ENCODE assay signal across 30 mouse cellular contexts in genomic region chr5:90077025-90077536, GRCm38 (mm10).
"Had no signal": no experiment of that assay in that cellular context is flagged by ENCODE, and none has a peak within 500 bp of the region (broad histone marks: within the 10 kb centered on the region; RNA-seq: fewer than 3 reads in every experiment).

No protein-coding gene starts in this region.

- H3K27ac ChIP-seq: left cerebral cortex, adult 2 months; limb, embryonic 10.5 days; limb, embryonic 12.5 days; limb, embryonic 13.5 days; limb, embryonic 15.5 days; liver, embryonic 12.5 days; liver, embryonic 13.5 days; liver, embryonic 14.5 days; liver, embryonic 15.5 days; lung, embryonic 15.5 days; macrophage; midbrain, embryonic 10.5 days; midbrain, embryonic 12.5 days; midbrain, embryonic 13.5 days; midbrain, embryonic 15.5 days had no signal

- H3K4me1 ChIP-seq: limb, embryonic 10.5 days; limb, embryonic 12.5 days; limb, embryonic 13.5 days; limb, embryonic 15.5 days; liver, embryonic 12.5 days; liver, embryonic 13.5 days; liver, embryonic 15.5 days; lung, embryonic 15.5 days; megakaryocyte, embryonic 14.5 days; midbrain, embryonic 10.5 days; midbrain, embryonic 12.5 days; midbrain, embryonic 13.5 days; midbrain, embryonic 15.5 days had no signal

- ATAC-seq: liver, embryonic 12.5 days; lung, postnatal 0 days; midbrain, embryonic 13.5 days; midbrain, embryonic 15.5 days; midbrain, embryonic 16.5 days had no signal

- H3K36me3 ChIP-seq: limb, embryonic 10.5 days; limb, embryonic 12.5 days; limb, embryonic 13.5 days; limb, embryonic 15.5 days; liver, embryonic 12.5 days; liver, embryonic 13.5 days; liver, embryonic 15.5 days; lung, embryonic 15.5 days; midbrain, embryonic 10.5 days; midbrain, embryonic 12.5 days; midbrain, embryonic 13.5 days; midbrain, embryonic 15.5 days had no signal

- H3K9me3 ChIP-seq: limb, embryonic 10.5 days; limb, embryonic 12.5 days; limb, embryonic 13.5 days; limb, embryonic 15.5 days; liver, embryonic 12.5 days; liver, embryonic 13.5 days; liver, embryonic 15.5 days; lung, embryonic 15.5 days; midbrain, embryonic 10.5 days; midbrain, embryonic 12.5 days; midbrain, embryonic 13.5 days; midbrain, embryonic 15.5 days had no signal

- DNase-seq: left cerebral cortex, postnatal 4 days; liver; liver, embryonic 13.5 days; lung, adult 18-20 months; lung, adult 2 months; lung, embryonic 14.5 days; lung, postnatal 10 days; lung, postnatal 14 days; lung, postnatal 36 days; lung, postnatal 4 days; midbrain, embryonic 14.5 days had no signal

- H3K4me3 ChIP-seq: left cerebral cortex, adult 2 months; limb, embryonic 10.5 days; limb, embryonic 12.5 days; limb, embryonic 13.5 days; limb, embryonic 15.5 days; liver, embryonic 12.5 days; liver, embryonic 13.5 days; liver, embryonic 15.5 days; lung, embryonic 15.5 days; megakaryocyte, embryonic 14.5 days; midbrain, embryonic 10.5 days; midbrain, embryonic 12.5 days; midbrain, embryonic 13.5 days; midbrain, embryonic 15.5 days had no signal

- H3K27me3 ChIP-seq: limb, embryonic 12.5 days; limb, embryonic 13.5 days; limb, embryonic 15.5 days; liver, embryonic 12.5 days; liver, embryonic 13.5 days; liver, embryonic 15.5 days; lung, embryonic 15.5 days; megakaryocyte, embryonic 14.5 days; midbrain, embryonic 12.5 days; midbrain, embryonic 13.5 days; midbrain, embryonic 15.5 days had no signal

- H3K4me2 ChIP-seq: limb, embryonic 12.5 days; limb, embryonic 13.5 days; limb, embryonic 15.5 days; liver, embryonic 11.5 days; liver, embryonic 12.5 days; liver, embryonic 13.5 days; liver, embryonic 15.5 days; lung, embryonic 14.5 days; lung, embryonic 15.5 days; midbrain, embryonic 11.5 days; midbrain, embryonic 12.5 days; midbrain, embryonic 13.5 days; midbrain, embryonic 15.5 days had no signal

- H3K9ac ChIP-seq: limb, embryonic 12.5 days; limb, embryonic 13.5 days; limb, embryonic 15.5 days; liver, embryonic 12.5 days; liver, embryonic 13.5 days; liver, embryonic 14.5 days; liver, embryonic 15.5 days; lung, embryonic 14.5 days; lung, embryonic 15.5 days; midbrain, embryonic 12.5 days; midbrain, embryonic 13.5 days; midbrain, embryonic 15.5 days had no signal
